Mouse (Mus musculus): Measurements from ENCODE around the gene Amigo3. TPM values are rescaled to one million over a fixed set of nuclear protein-coding genes. Genes with fewer than 3 reads are reported as not detected.
A peak's percentile ranks its signal among the peaks of the same experiment; 100 is the strongest.

The Amigo3 gene
- polyA plus RNA-seq, 1 experiment: 1.2 TPM

DNA sequence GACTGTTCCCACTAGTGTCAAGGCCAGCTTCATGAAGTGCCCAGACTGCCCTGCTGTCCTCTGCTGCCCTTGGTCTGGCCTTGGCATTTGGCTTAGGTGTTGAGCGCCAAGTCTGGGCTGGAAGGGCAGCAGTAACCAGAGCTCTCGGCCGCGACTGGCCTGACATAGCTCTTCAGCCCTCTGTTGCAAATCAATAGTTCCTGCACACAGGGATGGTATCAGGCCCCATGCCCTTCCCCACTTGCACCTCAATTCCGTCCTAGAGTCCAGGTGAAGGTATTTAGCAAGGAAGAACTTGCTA lies 4.3 kb downstream of the Amigo3 start:
- H3K4me3 ChIP-seq (ENCODE audit: insufficient read depth, low read depth, low read length): no peak overlapping the region
- H3K4me1 ChIP-seq (ENCODE audit: control insufficient read depth, insufficient read depth, low read length): 0 out of 2 replicates have a peak, but pooled peaks cover 4% of the 10 kb centered on the region
- WGBS: 58% methylated on average over 5 of the region's 5 CpGs
- H3K36me3 ChIP-seq (ENCODE audit: control insufficient read depth, insufficient read depth, low read length): peaks cover 3% of the 10 kb centered on the region
- no peaks in the 10 kb centered on the region for H3K27me3 ChIP-seq (replicated peaks; ENCODE audit: control insufficient read depth, insufficient read depth, low read length)
- TF ChIP-seq CTCF (conservative IDR thresholded peaks at IDR 0.05; ENCODE audit: insufficient read depth, insufficient read length, low read depth, low read length): no peak
- no peak for TF ChIP-seq POLR2A (IDR thresholded peaks at IDR 0.05; ENCODE audit: low read depth, low read length)
- DNase-seq: no peak
- no peak overlapping the region for H3K27ac ChIP-seq (ENCODE audit: insufficient read depth, low read depth, low read length)

- DNase-seq: no peak
- no peaks in the 10 kb centered on the region for H3K27me3 ChIP-seq (replicated peaks; ENCODE audit: control insufficient read depth, insufficient read depth, low read length)
- no peak overlapping the region for H3K27ac ChIP-seq (ENCODE audit: insufficient read depth, low read depth, low read length)
- H3K36me3 ChIP-seq (ENCODE audit: control insufficient read depth, insufficient read depth, low read length): peaks cover 3% of the 10 kb centered on the region
- H3K4me1 ChIP-seq (ENCODE audit: control insufficient read depth, insufficient read depth, low read length): 0 out of 2 replicates have a peak, but pooled peaks cover under 1% of the 10 kb centered on the region
- H3K4me3 ChIP-seq (ENCODE audit: insufficient read depth, low read depth, low read length): no peak overlapping the region
- no peak for TF ChIP-seq CTCF (conservative IDR thresholded peaks at IDR 0.05; ENCODE audit: insufficient read depth, insufficient read length, low read depth, low read length)
- no peak for TF ChIP-seq POLR2A (IDR thresholded peaks at IDR 0.05; ENCODE audit: low read depth, low read length)
- 96% methylated on average over 9 of the region's 9 CpGs for WGBS
Observed at GRCm38 (mm10) chr9:108058291-108058690, 5.3 kb downstream of the Amigo3 start.

DNA sequence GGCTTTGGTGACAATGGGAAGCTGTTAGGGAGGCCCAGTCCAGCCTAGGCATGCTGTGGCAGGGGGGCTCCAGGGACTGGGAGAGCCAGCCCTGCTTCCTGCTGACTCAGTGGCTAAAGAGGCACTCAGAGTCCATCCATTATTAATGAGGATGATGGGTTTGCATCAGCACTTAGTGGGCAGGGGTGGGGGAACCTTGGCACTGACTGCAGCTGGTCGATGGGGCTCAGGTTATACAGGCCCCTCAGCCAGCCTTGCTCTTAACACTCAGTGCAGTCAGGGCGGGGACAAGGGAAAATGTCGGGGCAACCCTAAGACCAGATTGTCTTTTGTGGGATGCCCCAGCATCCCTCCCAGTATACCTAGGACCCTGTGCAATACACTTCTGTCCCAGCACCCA lies 9.2 kb downstream of the Amigo3 start:
- H3K4me1 ChIP-seq (ENCODE audit: control insufficient read depth, insufficient read depth, low read length): no peaks in the 10 kb centered on the region
- H3K4me3 ChIP-seq (ENCODE audit: insufficient read depth, low read depth, low read length): no peak overlapping the region
- WGBS: 92% methylated on average over 3 of the region's 3 CpGs
- no peaks in the 10 kb centered on the region for H3K36me3 ChIP-seq (ENCODE audit: control insufficient read depth, insufficient read depth, low read length)
- no peak for DNase-seq
- no peak overlapping the region for H3K27ac ChIP-seq (ENCODE audit: insufficient read depth, low read depth, low read length)
- TF ChIP-seq POLR2A (IDR thresholded peaks at IDR 0.05; ENCODE audit: low read depth, low read length): no peak
- TF ChIP-seq CTCF (conservative IDR thresholded peaks at IDR 0.05; ENCODE audit: insufficient read depth, insufficient read length, low read depth, low read length): no peak
- H3K27me3 ChIP-seq (replicated peaks; ENCODE audit: control insufficient read depth, insufficient read depth, low read length): no peaks in the 10 kb centered on the region

GRCm38 (mm10) chr9:108063361-108063760 lies 10.4 kb downstream of the Amigo3 start:
- TF ChIP-seq CTCF (conservative IDR thresholded peaks at IDR 0.05; ENCODE audit: insufficient read depth, insufficient read length, low read depth, low read length): no peak
- no peak for TF ChIP-seq POLR2A (IDR thresholded peaks at IDR 0.05; ENCODE audit: low read depth, low read length)
- 82% methylated on average over 12 of the region's 12 CpGs for WGBS
- Histone ChIP-seq H3K27ac (ENCODE audit: insufficient read depth, low read depth, low read length) (no peak overlapping the region), H3K36me3 (ENCODE audit: control insufficient read depth, insufficient read depth, low read length) (no peaks in the 10 kb centered on the region), H3K27me3 (replicated peaks; ENCODE audit: control insufficient read depth, insufficient read depth, low read length) (no peaks in the 10 kb centered on the region), H3K4me3 (ENCODE audit: insufficient read depth, low read depth, low read length) (no peak overlapping the region), H3K4me1 (ENCODE audit: control insufficient read depth, insufficient read depth, low read length) (no peaks in the 10 kb centered on the region)
- DNase-seq: no peak

DNA sequence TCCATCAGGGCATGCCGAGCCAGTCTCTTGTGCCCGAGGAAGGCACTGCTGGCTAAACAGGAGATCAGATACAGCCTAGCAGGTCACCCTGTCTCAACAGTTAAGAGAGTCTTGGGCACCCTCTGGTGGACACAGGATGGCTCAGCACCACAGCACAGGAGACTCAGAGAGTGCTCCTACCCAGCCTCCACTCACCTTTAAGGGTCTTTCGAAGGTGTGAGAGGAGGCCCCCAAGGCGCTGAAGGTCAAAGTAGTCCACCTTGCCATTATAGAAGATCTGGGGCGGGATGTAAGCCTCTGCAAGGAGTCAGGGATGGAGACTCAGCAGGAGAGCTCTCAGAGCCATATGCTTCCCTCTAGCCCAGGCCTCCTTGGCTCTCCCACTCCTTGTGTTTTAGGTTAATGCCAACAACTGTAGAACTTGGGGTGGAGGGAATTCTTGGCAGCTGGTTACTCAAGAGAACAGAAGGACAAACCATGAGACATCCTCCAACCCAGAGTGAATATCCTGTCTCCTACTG lies 12.6 kb downstream of the Amigo3 start:
- DNase-seq: peak; percentile 68
- TF ChIP-seq CTCF (conservative IDR thresholded peaks at IDR 0.05; ENCODE audit: insufficient read depth, insufficient read length, low read depth, low read length) (peak; percentile 73), POLR2A (IDR thresholded peaks at IDR 0.05; ENCODE audit: low read depth, low read length) (no peak)
- no peaks in the 10 kb centered on the region for H3K27me3 ChIP-seq (replicated peaks; ENCODE audit: control insufficient read depth, insufficient read depth, low read length)
- no peak overlapping the region for H3K4me3 ChIP-seq (ENCODE audit: insufficient read depth, low read depth, low read length)
- H3K27ac ChIP-seq (ENCODE audit: insufficient read depth, low read depth, low read length): no peak overlapping the region
- no peaks in the 10 kb centered on the region for H3K4me1 ChIP-seq (ENCODE audit: control insufficient read depth, insufficient read depth, low read length)
- 41% methylated on average over 5 of the region's 5 CpGs for whole genome bisulfite sequencing
- H3K36me3 ChIP-seq (ENCODE audit: control insufficient read depth, insufficient read depth, low read length): no peaks in the 10 kb centered on the region

GRCm38 (mm10) chr9:108067199-108067598 lies 14.2 kb downstream of the Amigo3 start:
- H3K36me3 ChIP-seq (ENCODE audit: control insufficient read depth, insufficient read depth, low read length): no peaks in the 10 kb centered on the region
- H3K27ac ChIP-seq (ENCODE audit: insufficient read depth, low read depth, low read length): no peak overlapping the region
- no peak overlapping the region for H3K4me3 ChIP-seq (ENCODE audit: insufficient read depth, low read depth, low read length)
- H3K4me1 ChIP-seq (ENCODE audit: control insufficient read depth, insufficient read depth, low read length): no peaks in the 10 kb centered on the region
- WGBS: 84% methylated on average over 7 of the region's 7 CpGs
- DNase-seq: no peak
- TF ChIP-seq CTCF (conservative IDR thresholded peaks at IDR 0.05; ENCODE audit: insufficient read depth, insufficient read length, low read depth, low read length): no peak
- no peak for TF ChIP-seq POLR2A (IDR thresholded peaks at IDR 0.05; ENCODE audit: low read depth, low read length)
- no peaks in the 10 kb centered on the region for H3K27me3 ChIP-seq (replicated peaks; ENCODE audit: control insufficient read depth, insufficient read depth, low read length)

- Histone ChIP-seq H3K27me3 (replicated peaks; ENCODE audit: control insufficient read depth, insufficient read depth, low read length) (no peaks in the 10 kb centered on the region), H3K36me3 (ENCODE audit: control insufficient read depth, insufficient read depth, low read length) (no peaks in the 10 kb centered on the region), H3K27ac (ENCODE audit: insufficient read depth, low read depth, low read length) (no peak overlapping the region), H3K4me1 (ENCODE audit: control insufficient read depth, insufficient read depth, low read length) (no peaks in the 10 kb centered on the region), H3K4me3 (ENCODE audit: insufficient read depth, low read depth, low read length) (no peak overlapping the region)
- peak; percentile 96 for TF ChIP-seq CTCF (conservative IDR thresholded peaks at IDR 0.05; ENCODE audit: insufficient read depth, insufficient read length, low read depth, low read length)
- no peak for TF ChIP-seq POLR2A (IDR thresholded peaks at IDR 0.05; ENCODE audit: low read depth, low read length)
- peak; percentile 87 for DNase-seq
- 21% methylated on average over 8 of the region's 8 CpGs for WGBS
Observed at GRCm38 (mm10) chr9:108067900-108068299, 14.9 kb downstream of the Amigo3 start.
